Mouse (Mus musculus): ENCODE results near the gene Tiam2.

The Tiam2 gene

GRCm38 (mm10) chr17:3496080-3496479 is 169.7 kb downstream of the Tiam2 start:
- no peak for DNase-seq (ENCODE audit: inconsistent ontology term)

- DNase-seq (ENCODE audit: inconsistent ontology term): no peak
Measured at GRCm38 (mm10) chr17:3498086-3498485, 171.7 kb downstream of the Tiam2 start.

- DNase-seq (ENCODE audit: inconsistent ontology term): no peak
Measured at GRCm38 (mm10) chr17:3498580-3498979, 172.2 kb downstream of the Tiam2 start.

GRCm38 (mm10) chr17:3499468-3499867 is 173.1 kb downstream of the Tiam2 start:
- DNase-seq (ENCODE audit: inconsistent ontology term): no peak

GRCm38 (mm10) chr17:3500076-3500475 is 173.7 kb downstream of the Tiam2 start:
- no peak for DNase-seq (ENCODE audit: inconsistent ontology term)

GRCm38 (mm10) chr17:3500936-3501335 is 174.6 kb downstream of the Tiam2 start:
- DNase-seq (ENCODE audit: inconsistent ontology term): no peak

- DNase-seq (ENCODE audit: inconsistent ontology term): no peak
Measured at GRCm38 (mm10) chr17:3505711-3506110, 179.3 kb downstream of the Tiam2 start.

- DNase-seq (ENCODE audit: inconsistent ontology term): no peak
Measured at GRCm38 (mm10) chr17:3506508-3506907, 180.1 kb downstream of the Tiam2 start.

GRCm38 (mm10) chr17:3509841-3510240 is 183.5 kb downstream of the Tiam2 start:
- peak; percentile 33 for DNase-seq (ENCODE audit: inconsistent ontology term)

- DNase-seq (ENCODE audit: inconsistent ontology term): no peak
Measured at GRCm38 (mm10) chr17:3514316-3514715, 187.9 kb downstream of the Tiam2 start.

- DNase-seq (ENCODE audit: inconsistent ontology term): no peak
Measured at GRCm38 (mm10) chr17:3515851-3516250, 189.5 kb downstream of the Tiam2 start.

- no peak for DNase-seq (ENCODE audit: inconsistent ontology term)
Measured at GRCm38 (mm10) chr17:3516406-3516805, 190.0 kb downstream of the Tiam2 start.

- DNase-seq (ENCODE audit: inconsistent ontology term): no peak
Measured at GRCm38 (mm10) chr17:3520344-3520743, 194.0 kb downstream of the Tiam2 start.

GRCm38 (mm10) chr17:3527841-3528471 is 201.6 kb downstream of the Tiam2 start:
- DNase-seq (ENCODE audit: inconsistent ontology term): no peak

- DNase-seq (ENCODE audit: inconsistent ontology term): no peak
Measured at GRCm38 (mm10) chr17:3529523-3529922, 203.2 kb downstream of the Tiam2 start.

GRCm38 (mm10) chr17:3530549-3530948 is 204.2 kb downstream of the Tiam2 start:
- DNase-seq (ENCODE audit: inconsistent ontology term): no peak

GRCm38 (mm10) chr17:3531641-3532040 is 205.3 kb downstream of the Tiam2 start:
- DNase-seq (ENCODE audit: inconsistent ontology term): peak; percentile 16

GRCm38 (mm10) chr17:3532254-3532653 is 205.9 kb downstream of the Tiam2 start, which contains the start of gene Cldn20:
Gene Cldn20 (plus strand): TSS chr17:3532554.
- DNase-seq (ENCODE audit: inconsistent ontology term): no peak

- DNase-seq (ENCODE audit: inconsistent ontology term): peak; percentile 12
Measured at GRCm38 (mm10) chr17:3533425-3533824, 207.1 kb downstream of the Tiam2 start.

GRCm38 (mm10) chr17:3540304-3540703 is 213.9 kb downstream of the Tiam2 start:
- DNase-seq (ENCODE audit: inconsistent ontology term): no peak

- no peak for DNase-seq (ENCODE audit: inconsistent ontology term)
Measured at GRCm38 (mm10) chr17:3541033-3541432, 214.7 kb downstream of the Tiam2 start.

GRCm38 (mm10) chr17:3547725-3548124 is 221.4 kb downstream of the Tiam2 start:
- no peak for DNase-seq (ENCODE audit: inconsistent ontology term)

- DNase-seq (ENCODE audit: inconsistent ontology term): no peak
Measured at GRCm38 (mm10) chr17:3556251-3556650, 229.9 kb downstream of the Tiam2 start.
